Mouse (Mus musculus) frontal cortex, postnatal 25 days (tissue): ENCODE measurements at regions not wholly inside any gene's neighbourhood (a gene's known extent, or its start where the extent isn't known, plus 50 kb on each side); places are given as distances from the start of the nearest gene placed in this dataset.
"Not testable (repeated sequence)": the region's sequence is repeated elsewhere in the genome, so short reads cannot be mapped to it uniquely, and the experiment has no call there.

Experiments used
- DNase-seq, 2 experiments: peaks; one replicate each; pipeline ENCODE4 v3.0.0; 2022; ENCODE audit warnings: low spot score in 2 of 2

GRCm38 (mm10) chr15:93189266-93189855 lies 85.6 kb downstream of the Gxylt1 start:
- no peak for DNase-seq

DNA sequence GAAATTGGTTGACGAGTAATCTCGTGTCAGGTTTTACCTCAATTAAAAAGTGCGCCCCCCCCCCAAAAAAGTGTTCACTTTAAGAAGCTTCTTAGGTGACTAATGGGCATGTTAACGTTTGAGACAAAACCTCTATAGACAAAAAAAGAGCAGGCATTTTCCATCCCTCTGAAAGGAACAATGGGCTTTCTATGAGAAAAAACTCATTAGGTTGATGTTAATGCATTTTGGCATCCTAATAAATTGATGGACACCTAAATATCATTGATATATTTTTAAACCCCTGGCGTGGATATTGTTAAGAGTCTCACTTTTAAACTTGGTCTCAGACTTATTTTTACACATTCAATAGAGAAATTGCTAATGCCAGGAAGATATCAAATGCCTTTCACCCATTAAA lies 98.8 kb downstream of the Gxylt1 start:
- no peak for DNase-seq

DNA sequence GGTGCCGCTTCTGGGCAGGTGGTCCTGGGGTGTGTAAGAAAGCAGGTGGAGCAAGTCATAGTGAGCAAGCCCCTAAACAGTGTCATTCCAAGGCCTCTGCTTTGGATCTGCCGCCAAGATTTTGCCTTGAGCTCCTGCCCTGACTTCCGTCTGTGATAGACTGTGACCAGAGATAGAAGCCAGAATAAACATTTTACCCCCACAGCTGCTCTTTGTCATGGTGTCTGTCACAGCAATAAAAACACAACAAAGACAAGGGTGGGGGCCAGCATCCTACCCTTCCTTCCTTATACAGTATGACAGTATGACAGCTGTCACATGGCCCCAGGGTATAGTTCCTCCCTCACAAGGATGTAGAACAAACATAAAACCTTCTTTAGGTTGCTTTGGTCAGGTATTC lies 106.2 kb downstream of the Gxylt1 start:
- DNase-seq = no peak

DNA sequence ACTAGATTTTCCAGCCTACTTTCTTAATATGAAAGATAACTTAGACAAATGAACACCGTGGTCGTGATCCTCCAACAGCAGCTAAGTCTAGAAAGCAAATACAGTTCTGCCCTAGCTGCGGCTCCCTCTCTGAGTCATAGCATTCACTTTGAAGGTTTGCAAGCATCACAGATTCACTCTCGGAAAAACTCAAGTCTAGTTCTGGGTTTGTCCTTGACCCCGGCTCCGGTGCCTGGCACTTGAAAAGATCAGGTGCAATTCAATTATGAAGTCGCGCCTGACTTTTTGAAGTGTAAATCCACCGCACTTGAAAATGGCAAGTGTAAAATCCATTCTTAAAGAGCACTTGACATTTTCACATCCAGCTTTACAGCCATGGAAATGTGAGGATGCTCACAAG lies 107.5 kb downstream of the Gxylt1 start:
- no peak for DNase-seq

DNA sequence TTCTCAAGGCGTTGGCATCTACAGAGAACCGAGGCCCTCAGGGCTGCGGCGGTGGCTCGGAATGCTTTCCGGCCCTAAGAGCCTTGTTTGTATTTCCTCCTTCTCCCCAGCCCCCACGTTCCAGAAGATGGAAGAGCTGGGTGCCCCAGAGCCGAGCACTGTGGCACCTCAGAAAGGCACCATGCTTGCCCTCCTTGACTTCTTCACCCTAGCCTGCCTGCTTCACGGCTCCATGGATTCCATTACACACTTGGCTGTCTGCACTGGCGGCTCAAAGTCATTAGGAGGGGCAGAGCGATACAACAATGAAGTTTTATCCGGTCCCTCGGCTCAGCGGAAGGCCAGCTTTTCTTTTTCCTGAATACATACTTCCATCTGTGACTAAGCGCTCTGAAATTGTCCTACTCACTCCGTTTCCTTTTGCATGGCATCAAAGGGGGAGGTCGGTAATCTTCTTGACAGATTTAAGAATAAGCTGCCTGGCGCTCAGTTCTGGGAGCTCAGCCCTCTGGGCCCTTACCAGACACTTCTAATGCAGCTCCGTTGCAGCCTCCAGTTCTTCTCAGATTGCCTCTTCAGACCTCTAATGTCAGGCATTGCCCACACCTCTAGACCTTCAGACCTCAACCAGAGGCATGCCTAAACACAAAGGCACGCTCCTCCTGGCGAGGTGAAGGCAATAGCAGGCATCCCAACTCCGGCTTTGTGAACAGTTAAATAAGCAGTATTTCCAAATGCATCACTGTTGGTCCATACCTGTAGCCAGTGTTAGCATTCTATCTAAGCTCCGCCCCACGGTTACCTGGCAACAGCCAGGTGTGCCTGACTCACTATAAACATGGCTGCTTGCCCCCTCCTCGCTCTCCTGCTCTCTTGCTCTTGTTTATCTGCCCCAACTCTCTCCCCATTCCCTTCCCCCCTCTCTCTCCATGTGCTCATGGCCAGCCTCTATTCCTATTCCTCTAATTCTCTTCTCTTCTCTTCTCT lies 112.8 kb downstream of the Gxylt1 start:
- no peak for DNase-seq

GRCm38 (mm10) chr15:93161329-93161728 lies 113.7 kb downstream of the Gxylt1 start:
- DNase-seq = no peak

- DNase-seq = no peak
Measured at GRCm38 (mm10) chr15:93155756-93156155, 119.2 kb downstream of the Gxylt1 start.

DNA sequence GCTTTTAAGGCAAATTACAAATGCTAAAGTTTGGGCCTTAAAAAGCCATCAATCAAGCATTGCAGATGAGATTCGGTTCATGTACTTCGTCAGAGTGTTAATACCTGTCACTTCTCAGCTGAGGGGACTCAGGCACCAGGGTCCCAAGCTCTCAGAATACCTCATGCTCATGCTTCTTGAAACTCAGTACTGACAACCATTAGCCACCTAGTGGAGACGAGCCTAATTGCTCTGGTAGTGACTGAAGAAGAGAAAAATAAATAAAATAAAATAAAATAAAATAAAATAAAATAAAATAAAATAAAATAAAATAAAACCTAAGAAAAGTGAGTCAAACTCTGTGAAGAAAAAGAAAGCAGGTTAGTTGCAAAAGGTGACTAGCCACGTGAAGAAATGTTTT lies 121.0 kb downstream of the Gxylt1 start:
- DNase-seq = no peak

DNA sequence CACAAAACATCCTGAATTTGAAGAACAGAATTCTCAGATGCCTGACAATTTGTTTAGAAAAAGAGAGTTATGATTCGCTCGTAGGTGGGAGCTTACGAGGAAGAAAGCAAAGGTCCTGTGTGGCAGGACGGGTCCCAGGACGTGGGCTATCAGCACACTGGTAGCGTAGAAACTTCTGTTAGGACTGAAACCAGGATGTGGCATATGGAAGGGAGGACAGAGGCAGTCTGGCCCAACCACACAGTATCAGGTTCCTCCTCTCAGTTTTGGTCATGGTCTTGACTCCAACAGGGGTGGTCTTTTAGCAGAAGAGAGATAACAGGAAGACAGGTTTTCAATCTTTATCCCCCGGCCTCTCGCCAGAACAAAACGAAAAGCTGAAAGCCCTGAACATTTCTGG lies 130.1 kb downstream of the Gxylt1 start:
- no peak for DNase-seq

DNA sequence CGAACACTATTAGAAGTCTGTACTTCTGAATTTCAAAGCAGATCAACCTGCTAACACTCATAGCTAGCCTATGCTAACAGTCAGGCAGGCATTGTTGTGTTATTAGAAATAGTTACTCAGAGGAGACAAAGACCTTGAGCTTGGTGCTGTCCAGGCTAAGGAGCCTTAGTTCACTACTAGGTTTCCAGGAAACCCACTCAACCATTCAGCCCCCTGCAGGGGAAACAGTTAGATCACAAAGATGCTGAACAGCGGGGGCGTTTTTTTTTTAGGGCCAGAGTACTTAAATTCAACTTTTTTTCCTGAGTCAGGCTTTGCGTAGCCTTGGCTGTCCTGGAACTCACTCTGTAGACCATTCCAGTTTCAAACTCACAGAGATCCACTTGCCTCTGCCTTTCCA lies 130.7 kb downstream of the Gxylt1 start:
- DNase-seq = no peak

GRCm38 (mm10) chr15:93133379-93133778 lies 141.6 kb downstream of the Gxylt1 start:
- peak; percentile 23 to 28 for DNase-seq

DNA sequence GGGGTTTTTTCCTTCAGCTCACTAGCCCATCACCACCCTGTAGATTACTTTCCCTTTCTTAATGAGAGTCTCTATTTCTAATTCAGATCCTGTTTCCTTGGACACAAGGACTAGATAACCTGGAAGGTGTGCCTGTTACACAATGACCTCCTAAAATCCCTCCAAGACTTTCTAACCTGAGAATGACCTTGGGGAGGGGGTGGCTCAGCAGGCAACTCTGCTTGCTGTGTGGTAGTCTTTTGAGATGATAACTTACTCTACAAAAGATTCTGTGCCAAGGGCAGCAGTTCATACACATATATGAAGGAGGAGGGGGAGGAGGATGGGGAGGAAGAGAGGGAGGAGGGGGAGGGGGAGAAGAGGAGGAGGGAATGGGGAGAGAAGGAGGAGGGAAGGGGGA lies 143.9 kb downstream of the Gxylt1 start:
- DNase-seq = no peak

GRCm38 (mm10) chr15:93125261-93125660 lies 149.7 kb downstream of the Gxylt1 start:
- no peak for DNase-seq

DNA sequence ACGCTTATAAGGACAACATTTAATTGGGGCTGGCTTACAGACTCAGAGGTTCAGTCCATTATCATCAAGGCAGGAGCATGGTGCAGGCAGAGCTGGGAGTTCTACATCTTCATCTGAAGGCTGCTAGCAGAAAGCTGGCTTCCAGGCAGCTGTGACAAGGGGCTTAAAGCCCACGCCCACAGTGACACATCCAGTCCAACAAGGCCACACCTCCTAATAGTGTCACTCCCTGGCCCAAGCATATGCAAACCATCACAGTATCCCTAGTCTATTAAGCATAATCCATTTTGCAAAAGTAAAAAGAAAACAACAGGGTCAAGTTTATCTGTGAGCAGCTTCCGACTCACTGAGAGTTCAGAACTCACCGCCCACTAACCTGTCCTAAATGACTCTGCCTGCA lies 153.8 kb downstream of the Gxylt1 start:
- DNase-seq = no peak

GRCm38 (mm10) chr15:93117806-93118205 lies 157.2 kb downstream of the Gxylt1 start:
- not testable (repeated sequence) for DNase-seq

- peak; percentile 5 to 9 for DNase-seq
Measured at GRCm38 (mm10) chr15:93115674-93116102, 159.3 kb downstream of the Gxylt1 start.

GRCm38 (mm10) chr15:93104936-93105335 lies 170.0 kb downstream of the Gxylt1 start:
- no peak for DNase-seq

- no peak for DNase-seq
Measured at GRCm38 (mm10) chr15:93103426-93103825, 171.6 kb downstream of the Gxylt1 start.

DNA sequence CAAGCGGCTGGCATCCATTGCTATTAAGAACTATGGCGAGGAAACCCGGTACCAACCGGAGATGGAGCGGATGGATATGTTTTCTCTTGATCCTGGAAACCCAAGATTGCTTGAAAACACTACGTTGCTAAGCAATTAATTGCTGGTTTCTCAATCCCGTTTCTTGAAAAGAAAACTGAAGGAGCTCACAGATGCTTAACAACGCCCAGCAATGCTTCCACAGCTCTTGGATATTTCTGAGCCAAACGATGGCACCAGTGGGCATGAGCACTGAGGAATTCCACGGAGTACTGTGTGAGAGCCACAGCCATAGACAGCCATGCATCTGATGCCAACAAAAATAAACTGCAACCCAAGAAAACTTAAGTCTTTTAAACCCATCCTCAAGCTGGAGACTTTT lies 173.1 kb downstream of the Gxylt1 start:
- DNase-seq = no peak

DNA sequence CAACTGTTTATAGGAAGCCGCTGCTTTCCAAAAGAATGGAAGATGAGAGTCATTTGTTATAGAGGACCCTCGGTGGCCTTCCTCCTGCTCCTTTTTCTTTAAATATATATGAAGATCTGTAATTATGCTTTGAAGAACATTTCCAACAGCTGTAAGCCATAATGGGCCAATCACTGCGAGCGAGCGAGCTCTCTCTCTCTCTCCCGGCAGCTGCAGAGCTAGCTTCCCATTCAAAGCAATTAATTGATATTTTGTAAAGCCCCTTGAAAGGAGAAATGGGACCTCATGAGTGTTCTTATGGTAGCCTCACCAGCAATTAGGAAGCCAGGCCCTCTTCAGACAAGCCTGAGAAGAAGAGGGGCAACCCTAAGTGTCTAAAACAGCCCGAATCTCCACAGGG lies 174.1 kb downstream of the Gxylt1 start:
- no peak for DNase-seq

- DNase-seq = no peak
Measured at GRCm38 (mm10) chr15:93099840-93100239, 175.1 kb downstream of the Gxylt1 start.

DNA sequence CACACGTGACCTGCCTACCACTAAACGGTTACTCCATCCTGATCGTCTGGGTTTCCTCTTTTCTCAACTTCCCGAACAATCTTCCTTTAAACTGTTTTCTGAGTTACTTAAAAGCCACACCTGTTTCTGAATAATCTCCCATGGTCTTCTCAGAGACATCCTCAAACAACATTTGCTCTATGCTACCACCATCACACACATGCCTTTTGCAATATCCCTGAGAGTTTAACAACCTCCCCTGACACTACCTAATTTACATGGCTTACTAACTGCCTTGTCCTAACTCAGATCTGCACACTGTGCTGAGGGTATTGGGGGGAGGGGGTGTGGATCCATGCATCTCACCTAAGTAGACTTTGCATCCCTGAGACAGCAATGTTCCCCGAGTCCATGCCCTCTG lies 178.6 kb downstream of the Gxylt1 start:
- no peak for DNase-seq

- no peak for DNase-seq
Measured at GRCm38 (mm10) chr15:93095224-93095623, 179.8 kb downstream of the Gxylt1 start.
